Mouse (Mus musculus): ENCODE measurements at regions not wholly inside any gene's neighbourhood (a gene's known extent, or its start where the extent isn't known, plus 50 kb on each side); places are given as distances from the start of the nearest gene placed in this dataset.

DNA sequence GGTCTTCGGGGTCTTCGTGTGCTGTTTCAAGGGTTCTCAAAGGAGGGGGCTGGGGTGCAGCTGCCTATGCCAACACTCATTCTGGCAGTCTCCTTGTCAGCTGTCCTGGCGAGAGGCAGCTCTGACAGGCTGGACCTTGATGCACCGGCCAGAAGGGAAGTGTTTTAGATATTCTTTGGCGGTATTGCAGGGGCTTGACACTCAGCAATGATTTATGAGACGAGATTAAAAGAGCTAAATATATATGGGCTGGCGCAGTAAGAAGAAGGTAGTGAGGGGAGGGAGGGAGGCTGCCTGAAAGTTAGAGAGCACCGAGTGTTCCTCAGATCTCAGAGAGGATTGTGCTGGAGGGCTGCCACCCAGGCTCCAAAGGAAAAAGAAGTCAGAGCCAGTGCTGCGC, 50.2 kb upstream of the Pdzd8 start:
- CTCF ChIA-PET: no interaction called here

DNA sequence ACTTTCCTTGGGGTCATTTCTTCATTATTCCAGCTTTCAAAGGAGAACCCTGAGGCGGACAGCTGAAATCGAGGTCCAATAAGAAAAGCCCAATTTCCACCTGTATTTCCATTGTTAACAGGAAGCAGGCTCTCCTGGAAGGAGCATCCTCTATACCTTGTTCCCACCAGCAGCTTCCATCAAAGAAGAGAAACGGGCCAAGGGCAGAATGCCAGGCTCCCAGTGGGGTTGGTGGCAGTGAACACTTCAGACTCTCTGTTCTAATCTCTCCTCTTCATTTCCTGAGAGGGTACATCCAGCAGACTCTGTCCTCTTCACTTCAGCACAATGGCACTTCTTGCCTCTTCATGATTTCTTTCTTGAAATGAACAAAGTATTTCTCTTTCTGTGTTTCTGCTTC, 50.9 kb upstream of the Pdzd8 start:
- CTCF ChIA-PET: no interaction called here

DNA sequence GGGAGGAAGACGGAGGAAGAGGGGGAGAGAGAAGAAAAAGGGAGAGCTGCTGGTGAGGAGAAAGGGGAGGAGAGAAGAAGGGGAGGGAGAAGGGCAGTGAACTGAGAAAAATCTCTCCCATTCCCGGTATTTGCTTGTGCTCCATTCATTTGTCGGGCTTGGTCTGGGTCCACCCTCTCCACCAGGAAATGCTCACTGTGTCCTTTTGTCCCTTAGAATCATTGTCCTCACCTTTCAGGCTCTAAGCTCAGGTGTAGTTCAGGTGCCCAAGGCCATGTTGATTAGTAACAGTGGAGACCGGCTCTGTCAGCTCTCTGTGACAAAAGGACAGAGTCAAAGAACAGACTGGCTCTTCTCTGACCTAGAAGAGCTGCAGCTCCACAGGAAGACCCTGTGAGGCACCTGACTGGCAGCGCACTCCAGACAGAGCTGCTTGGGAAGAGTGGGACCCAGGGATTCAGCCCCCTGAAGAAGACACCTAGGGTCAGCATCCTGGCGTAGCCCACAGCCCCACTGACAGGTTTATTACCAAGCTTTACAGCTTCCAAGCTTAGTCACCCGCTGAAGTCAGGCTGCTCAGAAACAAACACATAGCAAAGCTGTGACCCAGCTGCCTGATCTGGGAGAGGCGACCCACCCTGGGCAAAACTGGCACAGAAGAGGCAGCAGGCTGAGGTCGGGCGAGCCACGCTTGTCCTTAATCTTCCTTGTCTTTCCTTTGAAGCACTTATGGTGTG, 54.4 kb upstream of the Pdzd8 start:
- CTCF ChIA-PET: interaction anchor here (0.6 to 0.7 kb wide), 2 partner anchors 14 to 243 kb away, joined by 3 to 16 read pairs; no protein-coding TSS in a partner anchor

DNA sequence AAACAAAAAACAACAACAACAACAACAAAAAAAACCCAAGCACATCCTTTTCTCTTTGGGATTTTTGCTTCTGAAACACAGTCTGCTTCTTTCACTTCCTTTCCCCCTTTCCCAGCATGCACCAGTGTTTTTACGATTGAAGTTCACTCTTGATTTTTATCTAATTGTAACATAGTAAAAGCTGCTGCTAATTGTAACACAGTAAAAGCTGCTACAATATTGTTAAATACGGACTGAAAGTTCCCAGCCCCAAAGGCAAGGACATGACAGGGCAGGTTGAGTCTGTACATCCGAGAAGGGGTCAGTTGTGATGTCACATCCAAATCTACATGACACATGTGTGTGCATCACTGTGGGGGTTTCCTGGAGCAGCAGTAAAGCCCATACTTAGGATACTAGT, 55.7 kb upstream of the Pdzd8 start:
- CTCF ChIA-PET: no interaction called here

DNA sequence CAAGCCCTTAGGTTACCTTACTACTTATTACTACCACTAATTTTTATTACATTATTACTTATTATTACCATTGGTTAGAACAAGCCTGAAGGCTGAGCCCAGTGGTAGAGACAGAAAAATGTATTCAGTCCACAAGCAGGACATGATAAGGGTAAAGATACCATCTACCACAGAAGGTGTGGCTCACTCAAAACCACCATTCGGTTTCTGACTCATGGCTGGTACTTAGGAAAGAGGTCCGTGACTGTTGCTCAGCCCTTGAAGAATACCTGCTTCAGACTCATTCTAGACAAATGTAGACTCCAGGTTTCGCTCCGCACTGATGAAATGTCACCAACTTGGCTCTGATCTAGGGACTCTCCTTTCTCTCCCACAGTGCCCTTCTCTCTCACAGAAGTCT, 56.1 kb upstream of the Emx2 start:
- CTCF ChIA-PET: no interaction called here

DNA sequence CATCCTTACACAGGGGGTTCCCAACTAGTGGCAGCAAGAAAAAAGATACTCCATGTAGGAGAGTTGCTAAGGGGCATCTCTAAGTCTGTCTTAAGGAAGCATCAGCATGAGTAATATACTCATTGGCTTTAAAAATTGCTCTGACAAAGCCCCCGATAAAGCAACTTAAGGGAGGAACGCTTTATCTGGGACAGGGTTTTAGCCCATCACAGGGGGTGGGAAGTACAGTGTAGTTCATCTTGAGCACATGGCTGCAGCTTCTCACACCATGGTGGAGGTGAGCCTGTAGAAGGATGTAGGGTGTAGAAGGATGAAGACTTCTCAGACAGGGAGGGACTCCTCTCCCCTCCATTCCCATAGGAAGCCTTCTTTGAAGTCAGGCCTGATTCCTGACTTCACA, 54.1 kb upstream of the Emx2 start:
- CTCF ChIA-PET: no interaction called here

DNA sequence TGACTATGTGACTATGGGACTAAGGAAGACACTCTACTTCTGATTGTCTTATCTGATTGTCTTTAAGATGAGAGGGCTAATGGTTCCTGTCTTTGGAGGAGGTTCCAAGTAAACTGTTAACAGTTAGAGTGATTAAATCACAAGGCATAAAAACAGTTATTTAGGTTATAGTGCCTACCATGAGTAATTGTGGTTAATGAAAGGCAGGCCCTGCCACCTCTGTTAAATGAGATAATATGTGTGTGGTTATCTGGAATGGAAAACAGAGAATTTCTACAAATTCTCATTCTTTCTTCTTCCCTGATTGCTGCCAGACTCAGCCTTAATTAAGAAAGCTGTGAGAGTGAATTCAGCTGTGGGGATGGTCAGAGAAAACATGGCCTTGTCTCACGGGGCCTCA, 53.4 kb upstream of the Emx2 start:
- CTCF ChIA-PET: interaction anchor here (0.7 kb wide), 1 partner anchor 840 kb away, joined by 3 read pairs; no protein-coding TSS in a partner anchor

DNA sequence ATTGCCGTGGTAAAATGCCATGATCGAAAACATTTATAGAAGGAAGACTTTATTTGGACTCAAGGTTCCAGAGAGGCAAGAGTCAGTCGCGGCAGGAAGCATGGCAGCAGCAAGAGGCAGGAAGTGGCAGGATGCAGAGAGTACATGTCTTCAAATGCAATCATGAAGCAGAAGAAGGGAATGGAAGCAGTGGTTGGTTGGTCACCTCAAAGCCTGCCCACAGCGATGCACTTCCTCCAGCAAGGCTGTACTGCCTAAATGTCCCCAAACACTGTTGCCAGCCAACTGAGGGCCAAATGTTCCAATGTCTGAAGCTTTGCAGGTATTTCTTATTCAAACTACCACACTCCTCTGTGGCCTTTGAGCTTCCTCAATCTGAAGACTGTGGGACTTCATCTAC, 52.6 kb upstream of the Emx2 start:
- CTCF ChIA-PET: no interaction called here

DNA sequence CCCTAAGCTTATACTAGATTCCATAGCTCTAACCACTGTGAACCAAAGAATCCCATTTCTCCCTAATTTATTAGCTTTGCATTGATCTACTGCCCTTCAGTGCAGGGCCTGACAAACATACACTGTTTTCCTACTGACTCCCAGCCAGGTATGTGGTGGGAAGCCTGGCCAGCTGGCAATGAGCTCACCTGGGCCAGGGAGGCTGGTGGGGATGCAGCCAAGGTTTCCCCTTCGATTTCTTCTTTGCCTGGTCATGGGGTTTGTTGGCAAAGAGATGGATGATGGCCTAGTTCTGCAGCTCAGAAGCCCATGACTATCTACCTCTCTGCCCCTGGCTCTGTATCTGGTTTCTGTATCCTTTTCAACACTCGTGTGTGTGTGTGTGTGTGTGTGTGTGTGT, 50.1 kb upstream of the Emx2 start:
- CTCF ChIA-PET: no interaction called here

All from spleen, embryonic (tissue).